11 mouse cellular contexts compared by ENCODE assay signal in genomic region chr5:140736166-140736565, GRCm38 (mm10). TPM values are rescaled to one million over a fixed set of nuclear protein-coding genes. Genes with fewer than 3 reads are reported as not detected.
DNase-seq lines count a peak whose midpoint lies in the region; ATAC-seq and TF ChIP-seq lines count a peak whose summit lies in the region.
"Had no signal": no experiment of that assay in that cellular context is flagged by ENCODE, and none has a peak within 500 bp of the region (broad histone marks: within the 10 kb centered on the region; RNA-seq: fewer than 3 reads in every experiment).

No protein-coding gene starts in this region.

- no peaks in the 10 kb centered on the region for H3K36me3 ChIP-seq in heart, embryonic 15.5 days
- no peaks in the 10 kb centered on the region for H3K36me3 ChIP-seq in testis, adult 2 months (ENCODE audit: control insufficient read depth, insufficient read depth, low read length)
- no peaks in the 10 kb centered on the region for H3K36me3 ChIP-seq in limb, embryonic 11.5 days (ENCODE audit: control insufficient read depth, insufficient read depth, low read length)
- H3K36me3 ChIP-seq in midbrain, embryonic 10.5 days = no peaks in the 10 kb centered on the region

- intact Hi-C loops in heart, postnatal 36 days (cut with DNase I) = no loop called here

- WGBS in heart, embryonic 15.5 days = 22% methylated on average over 13 of the region's 13 CpGs
- WGBS in limb, embryonic 11.5 days = 18% methylated on average over 9 of the region's 13 CpGs
- WGBS in midbrain, embryonic 10.5 days = 23% methylated on average over 13 of the region's 13 CpGs

- H3K27me3 ChIP-seq in heart, embryonic 15.5 days = peaks cover 35% of the 10 kb centered on the region
- H3K27me3 ChIP-seq in testis, adult 2 months (ENCODE audit: control insufficient read depth, insufficient read depth, low read length) = no peaks in the 10 kb centered on the region
- peaks cover 21% of the 10 kb centered on the region for H3K27me3 ChIP-seq in limb, embryonic 11.5 days (ENCODE audit: control insufficient read depth, insufficient read depth, low read length)
- peaks cover 38% of the 10 kb centered on the region for H3K27me3 ChIP-seq in midbrain, embryonic 10.5 days (ENCODE audit: low read depth, poor library complexity, severe bottlenecking)

- no peak for ATAC-seq in heart, embryonic 15.5 days (replicated peaks; ENCODE audit: insufficient number of reproducible peaks, insufficient read depth, low FRiP score, low read depth)
- ATAC-seq in limb, embryonic 11.5 days (ENCODE audit: insufficient number of reproducible peaks, low FRiP score, low TSS enrichment, low read depth) = no peak

- DNase-seq in heart, postnatal 36 days = no peak
- DNase-seq in testis, postnatal 10 days (ENCODE audit: low spot score) = no peak
- DNase-seq in limb, embryonic 11.5 days (ENCODE audit: low spot score) = no peak
- peak; percentile 24 to 39 for DNase-seq in thymus, postnatal 36 days
- no peak for DNase-seq in urinary bladder, postnatal 14 days (ENCODE audit: low spot score)
- no peak for DNase-seq in midbrain, embryonic 10.5 days (ENCODE audit: low spot score)
- DNase-seq: cerebellum, adult 9-10 months; heart, postnatal 10 days; right cerebral cortex, postnatal 4 days had no signal

- no peak for TF ChIP-seq POLR2A in testis, adult 2 months (IDR thresholded peaks at IDR 0.05; ENCODE audit: control insufficient read depth, low read depth, low read length)

- H3K4me2 ChIP-seq in heart, embryonic 15.5 days = peak overlapping the region; percentile 69
- H3K4me2 ChIP-seq in limb, embryonic 11.5 days (ENCODE audit: low read depth, severe bottlenecking) = 0 out of 2 replicates have a peak overlapping the region, but pooled peaks have one; percentile 51

- TF ChIP-seq CTCF in testis, adult 2 months (IDR thresholded peaks at IDR 0.05; ENCODE audit: control insufficient read depth, insufficient read depth, insufficient replicate concordance, low read depth, low read length) = no peak

- no peak overlapping the region for H3K9ac ChIP-seq in heart, embryonic 15.5 days
- no peak overlapping the region for H3K9ac ChIP-seq in limb, embryonic 11.5 days (ENCODE audit: low read length)

- peak overlapping the region; percentile 38; the same call in 1 of the 2 replicates for H3K4me3 ChIP-seq in heart, embryonic 15.5 days
- 0 out of 2 replicates have a peak overlapping the region, but pooled peaks have one; percentile 9 for H3K4me3 ChIP-seq in testis, adult 2 months (ENCODE audit: control insufficient read depth, low read depth, low read length)
- H3K4me3 ChIP-seq in limb, embryonic 11.5 days (ENCODE audit: low read depth, low read length) = no peak overlapping the region
- no peak overlapping the region for H3K4me3 ChIP-seq in midbrain, embryonic 10.5 days

- H3K9me3 ChIP-seq in heart, embryonic 15.5 days (replicated peaks) = no peaks in the 10 kb centered on the region
- 0 out of 2 replicates have a peak, but pooled peaks cover 2% of the 10 kb centered on the region for H3K9me3 ChIP-seq in limb, embryonic 11.5 days (ENCODE audit: control insufficient read depth, low read length)
- peaks cover 5% of the 10 kb centered on the region; the same call in 1 of the 2 replicates for H3K9me3 ChIP-seq in midbrain, embryonic 10.5 days (replicated peaks)

- H3K27ac ChIP-seq in heart, embryonic 15.5 days = no peak overlapping the region
- H3K27ac ChIP-seq in testis, adult 2 months (ENCODE audit: control insufficient read depth, insufficient read depth, low read depth, low read length) = no peak overlapping the region
- no peak overlapping the region for H3K27ac ChIP-seq in limb, embryonic 11.5 days (replicated peaks; ENCODE audit: low read depth, low read length)
- no peak overlapping the region for H3K27ac ChIP-seq in midbrain, embryonic 10.5 days (replicated peaks)

- H3K4me1 ChIP-seq in heart, embryonic 15.5 days (replicated peaks) = peaks cover 10% of the 10 kb centered on the region
- peaks cover 20% of the 10 kb centered on the region for H3K4me1 ChIP-seq in testis, adult 2 months (ENCODE audit: control insufficient read depth, insufficient read depth, low read length)
- H3K4me1 ChIP-seq in limb, embryonic 11.5 days (ENCODE audit: control insufficient read depth, insufficient read depth, low read length) = peaks cover 5% of the 10 kb centered on the region; the same call in 1 of the 2 replicates
- H3K4me1 ChIP-seq in midbrain, embryonic 10.5 days = peaks cover 13% of the 10 kb centered on the region

RNA-seq across cellular contexts. Expression of gene Amz1, which starts 12.2 kb away (rescaled TPM):
- 0.72 and 1.0 TPM in 2 replicates for polyA plus RNA-seq in heart, embryonic 15.5 days (2015; fragmentation: Nextera tagmentation; extraction: Ambion mirVana)
- under 1 TPM; 0.46 to 0.72 TPM for total RNA-seq in heart, postnatal 36 days (2021)
- 0.14 and 0.28 TPM in 2 replicates for polyA plus RNA-seq in testis, adult 2 months (2012; rRNA removed)
- 0.52 and 0.71 TPM in 2 replicates for polyA plus RNA-seq in limb, embryonic 11.5 days (2014; fragmentation: Nextera tagmentation; extraction: Ambion mirVana)
- polyA plus RNA-seq in midbrain, embryonic 10.5 days (2016; fragmentation: Nextera tagmentation; extraction: Ambion mirVana) = 0.78 and 1.2 TPM in 2 replicates

RNA-seq across cellular contexts. Expression of gene Brat1, which starts 31.4 kb away (rescaled TPM):
- 12.2 and 16.9 TPM in 2 replicates for polyA plus RNA-seq in heart, embryonic 15.5 days (2015; fragmentation: Nextera tagmentation; extraction: Ambion mirVana)
- 10 to 100 TPM in 1 of 2 experiments, 1 to 10 TPM in 1; 8.3 to 10.4 TPM for total RNA-seq in heart, postnatal 36 days (2021)
- polyA plus RNA-seq in testis, adult 2 months (2012; rRNA removed) = 22.5 and 23.3 TPM in 2 replicates
- polyA plus RNA-seq in limb, embryonic 11.5 days (2014; fragmentation: Nextera tagmentation; extraction: Ambion mirVana) = 11.7 and 12.0 TPM in 2 replicates
- polyA plus RNA-seq in midbrain, embryonic 10.5 days (2016; fragmentation: Nextera tagmentation; extraction: Ambion mirVana) = 22.3 and 24.8 TPM in 2 replicates

RNA-seq across cellular contexts. Expression of gene Iqce, which starts 34.0 kb away (rescaled TPM):
- 8.2 and 10.0 TPM in 2 replicates for polyA plus RNA-seq in heart, embryonic 15.5 days (2015; fragmentation: Nextera tagmentation; extraction: Ambion mirVana)
- total RNA-seq in heart, postnatal 36 days (2021) = 1 to 10 TPM; 8.9 to 9.8 TPM
- 126 and 134 TPM in 2 replicates for polyA plus RNA-seq in testis, adult 2 months (2012; rRNA removed)
- polyA plus RNA-seq in limb, embryonic 11.5 days (2014; fragmentation: Nextera tagmentation; extraction: Ambion mirVana) = 15.1 and 22.7 TPM in 2 replicates
- polyA plus RNA-seq in midbrain, embryonic 10.5 days (2016; fragmentation: Nextera tagmentation; extraction: Ambion mirVana) = 23.6 and 27.6 TPM in 2 replicates

Comparison
In these comparisons a context has a peak if more than half of its experiments do, and no peak if none do; other contexts are left out.
1. H3K4me3 ChIP-seq: peak in heart, embryonic 15.5 days (single experiment) and testis, adult 2 months (single experiment); none in limb, embryonic 11.5 days (single experiment) and midbrain, embryonic 10.5 days (single experiment).
2. DNase-seq: peak in thymus, postnatal 36 days (2 of 2); none in heart, postnatal 36 days (0 of 2), testis, postnatal 10 days (single experiment), limb, embryonic 11.5 days (single experiment), urinary bladder, postnatal 14 days (single experiment) and midbrain, embryonic 10.5 days (single experiment).